Mouse (Mus musculus): ENCODE results near the gene Fn1. TPM values are rescaled to one million over a fixed set of nuclear protein-coding genes. Genes with fewer than 3 reads are reported as not detected.

Gene Fn1
- polyA plus RNA-seq, 1 experiment from 2014 or later, result 234 TPM

GRCm38 (mm10) chr1:71556688-71557612 lies 96.0 kb downstream of the Fn1 start, which contains the start of gene Atic:
Gene Atic (plus strand): TSS chr1:71557150.
- peak within 1 kb of the TSS; percentile 79 for H3K9ac ChIP-seq
- peaks cover 7% of the 10 kb centered on the region; the same call in 1 of the 2 replicates for H3K9me3 ChIP-seq
- H3K27me3 ChIP-seq, result no peaks in the 10 kb centered on the region
- H3K36me3 ChIP-seq, result peaks cover 30% of the 10 kb centered on the region
- H3K4me2 ChIP-seq (replicated peaks), result peak within 1 kb of the TSS; percentile 76
- peak; percentile 99 for ATAC-seq (ENCODE audit: low FRiP score, low read depth)
- H3K4me1 ChIP-seq, result peaks cover 13% of the 10 kb centered on the region
- H3K27ac ChIP-seq, result peak within 1 kb of the TSS; percentile 76
- H3K4me3 ChIP-seq, result peak within 1 kb of the TSS; percentile 63
- under 1% methylated on average over 54 of the region's 55 CpGs for WGBS

DNA sequence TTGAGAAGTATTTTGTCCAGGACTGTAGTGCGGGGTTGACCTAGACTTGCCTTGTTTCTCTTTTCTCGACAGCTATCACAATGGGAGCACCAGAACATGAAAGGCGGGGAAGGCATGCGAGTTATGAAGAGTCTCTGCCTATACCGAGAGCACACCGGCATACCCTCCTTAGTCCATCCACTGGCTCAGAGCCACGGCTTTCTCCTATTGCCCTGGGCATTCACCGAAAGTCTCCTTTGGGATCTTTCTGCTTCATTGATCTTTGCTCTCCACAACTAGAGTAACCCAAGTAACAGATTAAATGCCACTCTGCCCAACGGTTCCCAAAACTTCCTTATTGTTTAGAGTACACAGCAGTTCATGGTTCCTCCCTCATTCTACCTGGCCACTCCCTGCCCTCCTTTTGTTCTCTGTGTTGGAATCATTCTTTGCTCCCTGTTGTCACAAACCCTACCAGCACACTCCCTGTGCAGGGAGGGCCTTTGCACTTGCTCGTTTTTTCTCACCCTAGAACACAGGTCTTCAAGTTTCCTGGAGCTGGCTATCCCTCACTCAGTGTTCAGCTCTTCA lies 102.3 kb downstream of the Fn1 start:
- Histone ChIP-seq H3K4me1 (no peaks in the 10 kb centered on the region), H3K4me3 (no peak overlapping the region), H3K27me3 (no peaks in the 10 kb centered on the region), H3K36me3 (no peaks in the 10 kb centered on the region), H3K9ac (no peak overlapping the region), H3K27ac (no peak overlapping the region), H3K4me2 (replicated peaks) (no peak overlapping the region), H3K9me3 (no peaks in the 10 kb centered on the region)
- no peak for ATAC-seq (ENCODE audit: low FRiP score, low read depth)
- WGBS, result 85% methylated on average over 10 of the region's 10 CpGs

GRCm38 (mm10) chr1:71540437-71540836 lies 112.6 kb downstream of the Fn1 start:
- no peak overlapping the region for H3K4me2 ChIP-seq (replicated peaks)
- no peaks in the 10 kb centered on the region for H3K27me3 ChIP-seq
- ATAC-seq (ENCODE audit: low FRiP score, low read depth), result no peak
- WGBS, result 79% methylated on average over 3 of the region's 3 CpGs
- H3K4me3 ChIP-seq, result no peak overlapping the region
- no peaks in the 10 kb centered on the region for H3K4me1 ChIP-seq
- no peak overlapping the region for H3K9ac ChIP-seq
- H3K36me3 ChIP-seq, result no peaks in the 10 kb centered on the region
- no peak overlapping the region for H3K27ac ChIP-seq
- H3K9me3 ChIP-seq, result no peaks in the 10 kb centered on the region

- H3K36me3 ChIP-seq, result no peaks in the 10 kb centered on the region
- H3K9ac ChIP-seq, result no peak overlapping the region
- ATAC-seq (ENCODE audit: low FRiP score, low read depth), result no peak
- H3K4me1 ChIP-seq, result no peaks in the 10 kb centered on the region
- 88% methylated on average over 4 of the region's 4 CpGs for WGBS
- H3K4me3 ChIP-seq, result no peak overlapping the region
- H3K27ac ChIP-seq, result no peak overlapping the region
- H3K27me3 ChIP-seq, result no peaks in the 10 kb centered on the region
- H3K9me3 ChIP-seq, result no peaks in the 10 kb centered on the region
- no peak overlapping the region for H3K4me2 ChIP-seq (replicated peaks)
These were observed 113.4 kb downstream of the Fn1 start for GRCm38 (mm10) chr1:71539641-71540040.

Other genes with a start within 250 kb of the Fn1 start
- gene Abca12, start 238.3 kb downstream of the Fn1 start, polyA plus RNA-seq (2015; fragmentation: Nextera tagmentation; extraction: Ambion mirVana), result 0.26 and 0.36 TPM in 2 replicates
- 71.4 and 73.8 TPM in 2 replicates for gene Atic, start 96.0 kb downstream of the Fn1 start, polyA plus RNA-seq (2015; fragmentation: Nextera tagmentation; extraction: Ambion mirVana)

Measured in limb, embryonic 13.5 days (tissue).